Mouse (Mus musculus): Measurements from ENCODE around the gene Myo18b.
A peak's percentile ranks its signal among the peaks of the same experiment; 100 is the strongest.

The Myo18b gene

GRCm38 (mm10) chr5:112895674-112896654 is at the start of gene Myo18b:
Gene Myo18b (minus strand): TSS chr5:112896362.
- DNase-seq: no peak

DNA sequence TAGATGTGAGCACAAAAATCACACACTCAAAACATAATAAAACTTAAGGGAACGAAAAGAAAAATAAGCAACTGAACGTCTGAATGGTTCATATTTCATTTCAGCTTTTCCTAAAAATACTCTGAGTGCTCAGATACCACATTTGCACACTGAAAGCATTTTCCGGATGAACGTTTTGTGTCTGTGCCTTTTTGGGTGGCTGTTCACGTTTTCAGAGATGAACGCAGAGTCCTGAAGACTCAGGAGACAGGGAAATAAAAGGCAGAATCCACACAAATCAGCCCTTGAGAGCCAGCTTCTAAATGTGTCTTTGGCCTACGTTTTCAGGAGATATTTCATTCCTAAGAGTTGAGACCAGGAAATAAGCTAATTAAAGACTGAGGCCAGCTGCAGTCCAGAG is 49.8 kb upstream of the Myo18b start:
- DNase-seq: no peak

DNA sequence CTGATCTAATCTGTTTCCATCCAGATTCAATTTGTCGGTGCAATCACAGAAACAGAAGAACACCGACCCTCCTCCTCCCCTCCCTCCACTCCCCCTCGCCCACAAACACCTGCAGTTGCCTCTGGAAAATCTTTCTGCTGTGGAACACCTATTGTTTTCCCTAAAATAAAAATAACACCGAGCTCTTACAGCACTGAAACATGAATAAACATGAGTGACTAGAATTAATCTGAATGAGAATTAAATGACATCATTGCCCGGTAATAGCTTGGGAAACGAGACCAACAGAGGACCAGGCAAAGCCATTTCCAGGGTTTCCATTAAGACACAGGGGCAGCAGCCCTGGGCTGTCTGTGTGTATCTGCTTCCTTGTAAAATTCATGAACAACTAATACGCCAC is 46.1 kb upstream of the Myo18b start:
- no peak for DNase-seq

DNA sequence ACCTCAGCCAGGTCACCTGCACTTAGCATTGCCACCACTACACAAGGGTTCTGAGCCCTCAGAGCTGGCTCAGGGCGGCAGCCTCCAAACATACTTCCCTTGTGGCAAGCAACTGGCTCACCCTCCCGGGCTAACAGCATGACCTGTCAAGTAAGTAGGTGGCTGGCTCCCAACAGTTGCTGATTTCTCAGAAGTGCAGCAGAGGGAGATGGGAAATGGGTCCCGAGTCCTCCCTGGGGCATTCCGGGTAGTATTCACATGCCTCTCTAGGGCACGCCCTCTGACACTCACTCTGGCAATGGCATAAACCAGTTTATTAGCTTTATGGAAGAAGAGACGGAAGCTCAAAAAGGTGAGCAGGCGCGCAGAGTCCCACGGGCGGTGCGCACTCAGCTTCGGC is 44.8 kb upstream of the Myo18b start:
- no peak for DNase-seq

GRCm38 (mm10) chr5:112936632-112937031 is 40.5 kb upstream of the Myo18b start:
- DNase-seq: no peak

GRCm38 (mm10) chr5:112935436-112935835 is 39.3 kb upstream of the Myo18b start:
- DNase-seq: peak in 1 of 2 experiments; percentile 15

DNA sequence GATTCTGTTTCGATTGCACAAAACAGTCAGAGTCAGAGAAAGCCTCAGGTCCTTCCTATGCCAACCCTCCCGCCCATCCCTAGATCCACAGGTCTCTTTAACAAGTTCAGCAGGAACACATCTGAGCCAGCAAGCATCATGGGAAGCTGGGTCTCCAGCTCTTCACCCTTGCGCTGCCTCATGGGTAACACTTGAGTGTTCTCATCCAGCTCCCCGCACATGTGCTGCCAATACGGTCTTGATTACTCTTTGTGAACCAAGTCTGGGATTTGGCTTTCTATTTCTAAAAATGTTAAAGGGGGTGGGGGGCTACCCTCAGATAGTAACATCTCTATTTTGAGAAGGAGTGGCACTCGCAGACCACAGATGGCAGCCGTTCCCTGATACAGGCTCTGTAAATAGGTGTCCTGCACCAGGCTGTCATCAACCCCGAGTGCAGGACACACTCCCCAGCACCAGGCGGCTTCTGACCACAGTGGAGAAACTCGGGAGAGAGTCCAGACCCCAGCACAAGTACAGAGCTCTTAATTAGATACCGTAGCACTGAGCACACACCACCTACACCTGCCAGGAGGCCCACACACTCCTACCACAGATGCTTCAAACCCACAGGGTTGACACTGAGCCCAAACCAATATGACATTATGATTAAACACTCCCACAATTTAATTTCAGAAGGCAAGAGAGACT is 36.9 kb upstream of the Myo18b start:
- DNase-seq: no peak

GRCm38 (mm10) chr5:112931901-112932300 is 35.7 kb upstream of the Myo18b start:
- no peak for DNase-seq

GRCm38 (mm10) chr5:112928201-112928881 is 32.2 kb upstream of the Myo18b start:
- no peak for DNase-seq

- DNase-seq: no peak
Measured at GRCm38 (mm10) chr5:112925422-112925821, 29.3 kb upstream of the Myo18b start.

DNA sequence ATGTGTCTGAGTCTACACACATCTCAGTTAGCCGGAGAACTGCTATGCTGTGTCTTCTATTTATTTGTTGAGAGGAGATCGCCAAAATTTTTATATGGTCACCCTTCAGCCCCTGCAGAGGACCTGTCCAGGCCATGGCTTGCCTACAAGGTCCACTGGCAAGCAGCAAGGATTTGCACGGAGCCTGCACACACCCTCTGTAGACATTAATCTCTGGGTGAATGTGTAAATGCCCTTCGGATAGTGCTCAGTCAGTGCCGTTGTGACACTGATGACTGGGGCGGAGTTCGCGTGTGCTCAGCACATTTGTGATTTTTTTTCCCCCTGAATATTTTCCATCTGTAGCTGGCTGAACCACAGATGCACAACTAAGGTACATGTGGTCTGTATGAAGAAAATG is 28.6 kb upstream of the Myo18b start:
- peak; percentile 13 to 19 for DNase-seq

DNA sequence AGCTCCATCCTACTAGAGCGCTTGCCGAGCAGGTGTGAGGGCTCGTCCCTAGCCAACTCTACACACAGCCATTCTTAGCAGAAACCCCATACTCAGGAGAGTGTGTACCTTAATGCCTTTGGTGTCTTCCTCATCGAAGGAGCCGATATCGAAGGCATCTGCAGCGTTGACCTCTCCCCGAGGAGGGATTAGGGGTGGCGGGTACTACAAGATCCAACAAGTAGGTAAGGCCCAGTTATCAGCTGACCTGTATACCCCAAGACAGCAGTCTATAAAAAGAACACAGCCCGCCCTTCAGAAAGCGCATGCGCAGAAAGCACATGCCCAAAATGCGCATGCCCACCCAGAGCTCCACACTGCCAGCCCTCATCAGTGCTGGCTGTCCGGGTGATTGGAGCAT is 27.7 kb upstream of the Myo18b start:
- no peak for DNase-seq

- DNase-seq: peak; percentile 64 to 75
Measured at GRCm38 (mm10) chr5:112921914-112922313, 25.8 kb upstream of the Myo18b start.

DNA sequence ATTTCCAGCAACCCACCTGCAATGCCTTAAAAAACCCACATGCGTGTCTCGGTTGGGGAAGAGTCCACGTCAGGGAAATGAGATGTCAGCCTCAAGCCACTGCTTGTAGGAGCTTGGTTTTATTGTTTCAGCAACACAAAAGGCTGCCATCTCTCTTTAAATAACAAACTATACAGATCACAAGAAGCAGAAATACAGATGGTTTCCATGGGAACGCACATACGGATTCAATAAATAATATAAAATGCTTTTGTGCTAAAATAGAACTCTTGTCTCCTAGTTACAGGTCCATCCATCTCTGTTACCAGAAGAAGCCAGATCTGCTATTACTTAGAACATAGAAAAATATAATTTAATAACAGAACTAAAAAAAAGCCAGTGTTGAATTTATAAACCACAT is 14.2 kb upstream of the Myo18b start:
- no peak for DNase-seq

DNA sequence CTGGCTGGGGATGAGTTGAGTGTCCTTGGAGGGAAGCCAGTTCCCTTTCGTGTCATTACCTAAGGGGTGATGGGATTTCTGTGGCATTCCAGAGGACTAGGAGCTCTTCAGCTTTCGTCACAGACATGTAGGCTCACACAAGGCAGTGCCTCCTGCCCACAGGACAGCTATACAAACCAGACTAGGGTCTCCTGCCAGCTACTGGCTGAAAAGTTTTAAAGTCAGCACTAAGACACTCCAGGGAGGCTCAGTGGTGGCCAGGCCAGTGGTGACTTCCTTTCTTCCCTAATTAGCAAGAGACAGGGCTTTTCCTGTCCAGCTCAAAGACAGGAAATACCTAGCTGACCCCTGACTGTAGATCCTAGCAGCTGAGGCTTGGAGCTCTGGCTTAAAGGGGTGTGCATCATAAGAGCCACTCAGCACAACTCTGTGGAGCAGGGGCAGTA is 12.0 kb upstream of the Myo18b start:
- peak; percentile 18 to 40 for DNase-seq

GRCm38 (mm10) chr5:112907504-112907903 is 11.3 kb upstream of the Myo18b start:
- no peak for DNase-seq

DNA sequence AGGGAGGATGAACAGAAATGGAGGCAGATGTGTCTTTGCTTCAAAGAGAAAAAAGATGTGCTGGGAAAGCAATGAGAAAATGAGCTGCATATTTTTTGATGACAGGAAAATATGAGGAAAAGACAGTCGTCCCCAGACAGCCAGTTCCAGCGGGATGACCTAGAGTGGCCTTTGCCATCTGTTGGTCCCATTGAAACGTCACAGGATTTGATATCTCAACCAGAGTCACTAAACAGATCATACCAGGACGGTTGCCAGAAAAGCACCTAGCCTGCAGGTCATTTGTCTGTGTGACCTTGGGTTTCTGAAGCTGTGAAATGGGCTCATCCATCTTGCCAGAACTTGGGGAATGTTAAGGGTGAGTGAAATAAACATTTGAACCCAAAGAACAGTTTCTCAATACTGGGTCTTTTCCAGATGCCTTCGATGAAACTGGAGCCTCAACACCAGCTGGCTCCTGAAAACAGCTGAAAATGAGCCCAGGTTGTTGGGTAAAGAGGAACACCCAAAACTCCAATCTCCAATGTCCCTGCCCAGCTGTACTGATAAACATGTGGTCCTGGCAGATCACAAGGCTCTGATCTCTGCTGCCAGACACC is 2.6 kb downstream of the Myo18b start:
- DNase-seq: no peak

DNA sequence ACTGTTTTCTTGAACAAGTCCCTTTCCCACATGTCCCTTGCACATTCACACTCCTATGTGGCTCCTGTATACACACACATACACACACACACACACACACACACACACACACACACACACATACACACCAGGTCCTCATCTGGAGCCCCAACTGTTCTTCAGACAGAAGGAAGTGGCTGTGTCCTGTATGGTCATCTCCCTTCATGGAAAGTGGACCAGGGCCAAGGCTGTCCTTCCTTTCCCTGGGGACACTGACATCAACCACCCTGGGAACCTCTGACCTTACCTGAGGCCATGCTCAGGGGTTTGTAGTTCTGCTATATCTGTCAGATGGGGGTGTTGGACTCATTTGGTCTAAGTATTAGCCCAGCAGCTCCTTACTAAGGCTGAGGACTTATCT is 3.8 kb downstream of the Myo18b start:
- DNase-seq: no peak

DNA sequence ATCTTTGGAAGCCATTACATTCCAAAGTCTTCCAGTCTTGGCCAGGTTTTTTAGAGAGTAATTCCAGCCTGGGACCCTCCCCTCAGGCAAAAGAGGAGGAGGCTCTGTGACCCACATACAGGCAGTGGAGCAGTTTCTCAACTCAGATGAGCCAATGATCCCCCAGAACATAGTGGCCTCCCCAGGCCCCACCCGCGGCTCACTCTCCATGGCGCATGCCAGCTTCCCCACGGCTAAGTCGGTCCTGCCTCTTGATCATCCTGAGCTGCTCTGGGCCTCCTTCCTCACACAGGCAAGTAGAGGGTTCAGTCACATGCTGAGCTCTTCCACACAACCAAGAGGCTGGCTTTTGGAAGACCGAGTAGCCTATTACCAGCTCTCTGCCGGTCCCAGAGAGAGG is 7.5 kb downstream of the Myo18b start:
- no peak for DNase-seq

DNA sequence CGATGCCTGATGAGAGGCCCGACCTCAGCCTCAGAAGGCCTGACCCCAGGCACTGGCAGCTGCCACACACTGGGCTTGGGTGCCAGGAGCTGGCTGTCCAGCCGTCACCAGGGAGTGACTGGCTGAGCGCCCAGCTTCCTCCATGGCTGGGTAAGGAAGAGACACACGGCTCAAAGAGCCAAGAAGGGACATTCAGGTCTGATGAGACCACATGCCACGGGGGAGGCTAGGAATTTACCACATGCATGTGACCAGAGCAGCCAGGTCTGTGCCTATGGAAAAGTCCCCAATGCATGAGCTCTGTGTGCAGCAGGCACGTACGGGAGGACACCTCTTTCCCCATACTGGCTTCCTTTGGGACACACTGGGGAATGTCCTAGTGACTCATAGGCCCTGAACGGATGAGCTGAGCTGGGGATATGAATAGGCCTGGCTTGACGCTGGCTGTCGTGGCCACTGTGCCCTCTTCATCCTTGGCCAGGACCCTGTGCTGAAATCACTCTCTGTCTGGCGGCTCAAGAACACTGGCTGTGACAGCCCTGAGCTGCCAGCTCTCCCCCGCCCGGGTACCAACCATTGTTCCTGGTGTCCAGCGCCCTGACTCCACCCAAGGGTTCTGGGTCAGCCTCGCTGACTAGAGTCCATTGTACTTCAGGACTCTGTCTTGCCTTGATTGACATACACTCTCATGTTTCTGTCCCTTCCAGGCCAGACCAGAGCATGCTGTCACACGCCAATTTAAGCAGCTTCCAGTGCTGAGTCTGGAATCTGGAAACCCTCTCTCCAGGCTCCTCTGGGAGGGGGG is 9.3 kb downstream of the Myo18b start:
- DNase-seq: peak; percentile 25

- no peak for DNase-seq
Measured at GRCm38 (mm10) chr5:112877391-112878115, 18.6 kb downstream of the Myo18b start.
